Mouse (Mus musculus) small intestine, adult 2 months (tissue): Measurements from ENCODE around the gene Plscr3.

Source experiments
- CTCF ChIP-seq: fragments of 200-500 bp; IDR thresholded peaks from 2 replicates; pipeline ENCODE4 v1.5.1; 2012; ENCODE audit warnings: low read depth, mild to moderate bottlenecking, control low read depth, inconsistent platforms, low read length, moderate library complexity, mixed read lengths; ENCODE audit not compliant: insufficient replicate concordance, insufficient read length; ENCODE audit errors: extremely low read depth
- POLR2A ChIP-seq: fragments of 200-500 bp; IDR thresholded peaks from 2 replicates; pipeline ENCODE4 v1.6.1; 2012; ENCODE audit warnings: low read depth, mild to moderate bottlenecking, control low read depth, inconsistent platforms, low read length, moderate library complexity

DNA sequence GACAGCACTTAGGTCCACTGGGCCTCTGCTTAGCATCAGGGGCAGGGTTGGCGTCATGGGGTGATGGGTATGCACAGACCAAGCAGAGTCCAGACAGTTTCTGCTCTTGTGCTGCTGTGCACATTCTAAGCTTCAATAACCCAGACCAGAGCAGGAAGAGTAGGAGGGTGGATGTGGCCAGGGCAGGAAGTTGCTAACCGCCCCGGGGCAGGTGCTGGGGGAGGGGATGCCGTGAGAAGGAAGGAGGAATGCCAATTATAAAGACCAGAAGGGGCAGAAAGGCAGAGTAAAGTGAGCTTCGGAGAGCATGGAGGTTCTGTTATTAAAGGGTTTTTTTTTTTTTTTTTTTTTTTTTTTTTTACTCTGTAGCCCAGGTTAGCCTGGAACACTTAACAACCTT is 48.5 kb downstream of the Plscr3 start:
- TF ChIP-seq POLR2A (no peak), CTCF (no peak)
